Mouse (Mus musculus): ENCODE data around the gene Dscam.

Dscam gene

DNA sequence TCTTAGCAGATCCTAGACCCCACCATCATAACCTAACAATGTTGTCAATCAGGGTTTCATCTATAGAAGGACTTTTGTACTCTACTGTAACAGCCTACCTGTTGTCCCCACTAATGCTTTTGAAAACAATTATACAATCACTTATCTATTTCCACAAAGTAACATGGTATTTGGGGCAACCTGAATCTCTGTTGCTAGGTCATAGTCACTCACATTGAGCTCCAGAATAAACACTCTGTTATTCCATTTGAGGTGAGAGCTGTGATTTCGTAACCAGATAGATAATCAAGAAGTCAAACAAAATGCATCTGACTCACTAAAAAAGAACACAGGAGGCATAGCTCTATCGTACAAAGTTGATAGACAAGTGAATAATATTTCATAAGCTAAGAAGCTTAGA, 226.9 kb downstream of the Dscam start:
- DNase-seq (ENCODE audit: low spot score in 2 of 2), result no peak

DNA sequence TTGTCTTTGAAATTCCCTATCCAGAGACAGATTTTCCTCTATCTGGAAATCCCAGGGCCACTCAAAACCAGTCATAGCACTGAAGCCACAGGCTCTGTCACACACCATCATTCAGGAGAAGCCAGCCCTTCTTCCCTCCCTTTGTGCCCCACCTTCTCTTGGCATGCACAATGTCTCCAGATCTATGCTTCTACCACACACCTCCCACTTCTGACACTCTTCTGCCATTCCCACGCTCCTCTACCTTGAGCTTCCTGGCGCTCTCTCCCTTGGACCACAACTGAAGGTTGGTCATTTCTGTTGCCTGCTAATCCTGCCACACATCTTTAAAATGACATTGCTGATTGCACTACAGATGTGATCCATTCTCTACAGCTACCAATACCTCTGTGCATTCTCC, 235.8 kb downstream of the Dscam start:
- DNase-seq (ENCODE audit: low spot score in 2 of 2), result no peak

DNA sequence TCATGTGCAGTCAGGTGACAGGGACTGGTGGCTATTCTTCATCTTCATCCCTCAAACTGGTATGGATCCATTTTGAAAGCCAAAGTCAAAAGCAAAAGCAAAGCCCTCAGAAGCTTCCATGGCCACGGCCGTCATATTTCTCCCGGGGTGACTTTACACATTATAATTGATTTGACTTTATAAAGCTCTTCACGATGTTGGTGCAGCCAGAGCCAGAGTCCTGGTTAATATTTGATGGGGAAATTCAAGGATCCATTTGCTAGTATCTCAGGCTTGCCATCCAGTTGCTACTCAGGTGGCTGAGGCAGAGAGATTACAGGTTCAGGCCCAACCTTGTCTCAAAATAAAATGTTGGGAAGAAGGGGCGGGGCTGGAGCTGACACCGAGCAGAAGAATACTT, 238.3 kb downstream of the Dscam start:
- DNase-seq (ENCODE audit: low spot score in 2 of 2), result no peak

DNA sequence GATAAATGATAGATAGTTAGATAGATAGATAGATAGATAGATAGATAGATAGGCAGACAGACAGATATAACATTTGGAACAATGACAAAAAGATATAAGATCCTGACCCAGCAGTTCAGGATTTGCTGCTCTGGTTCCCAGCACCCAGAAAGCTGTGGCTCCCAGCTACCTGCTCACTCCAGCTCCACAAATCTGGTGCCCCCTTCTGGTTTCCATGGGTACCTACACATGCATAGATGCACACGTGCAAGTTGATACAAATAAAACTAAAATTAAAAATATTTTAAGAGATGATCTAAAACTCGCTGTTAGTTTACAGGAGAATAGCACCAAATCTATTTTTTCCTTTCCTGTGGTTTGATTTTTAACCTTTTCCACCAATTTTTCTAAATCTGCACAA, 238.8 kb downstream of the Dscam start:
- DNase-seq (ENCODE audit: low spot score in 2 of 2), result no peak

DNA sequence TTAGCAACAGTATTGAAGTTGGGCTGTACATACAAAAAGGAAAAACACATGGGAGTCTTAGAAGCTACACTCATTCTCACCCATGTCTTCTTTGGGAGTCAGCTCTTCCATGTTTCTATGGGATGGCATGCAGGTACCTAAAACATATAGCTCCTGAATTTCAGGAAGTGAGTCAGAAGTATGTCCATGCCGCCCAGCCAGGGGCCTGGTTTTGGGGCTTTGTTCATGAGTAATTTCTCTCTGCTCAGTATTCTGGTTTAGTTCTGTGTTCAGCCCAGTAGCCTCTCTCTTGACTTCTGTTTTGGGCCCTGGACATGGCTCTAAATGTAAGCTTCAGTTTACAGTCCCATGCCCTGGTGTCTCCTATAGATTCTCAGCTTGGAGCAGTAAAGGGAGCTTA, 242.5 kb downstream of the Dscam start:
- DNase-seq (ENCODE audit: low spot score in 2 of 2), result no peak

DNA sequence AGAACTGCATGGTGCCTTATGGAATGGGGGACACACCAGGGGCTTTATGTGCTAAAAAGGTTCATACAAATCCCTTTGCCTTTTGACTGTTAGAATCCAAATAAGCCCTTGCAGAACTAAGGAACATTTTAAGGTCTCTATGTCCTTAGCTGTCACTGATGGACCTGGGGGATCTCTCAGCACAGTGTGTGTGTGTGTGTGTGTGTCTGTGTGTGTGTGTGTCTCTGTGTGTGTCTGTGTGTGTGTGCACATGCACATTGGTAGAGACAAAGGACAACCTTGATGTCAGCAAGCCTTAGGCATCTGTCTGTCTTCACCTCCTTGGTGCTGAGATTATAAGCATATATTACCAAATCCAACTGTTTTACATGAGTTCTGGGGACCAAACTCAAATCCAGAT, 243.1 kb downstream of the Dscam start:
- DNase-seq (ENCODE audit: low spot score in 2 of 2), result no peak

DNA sequence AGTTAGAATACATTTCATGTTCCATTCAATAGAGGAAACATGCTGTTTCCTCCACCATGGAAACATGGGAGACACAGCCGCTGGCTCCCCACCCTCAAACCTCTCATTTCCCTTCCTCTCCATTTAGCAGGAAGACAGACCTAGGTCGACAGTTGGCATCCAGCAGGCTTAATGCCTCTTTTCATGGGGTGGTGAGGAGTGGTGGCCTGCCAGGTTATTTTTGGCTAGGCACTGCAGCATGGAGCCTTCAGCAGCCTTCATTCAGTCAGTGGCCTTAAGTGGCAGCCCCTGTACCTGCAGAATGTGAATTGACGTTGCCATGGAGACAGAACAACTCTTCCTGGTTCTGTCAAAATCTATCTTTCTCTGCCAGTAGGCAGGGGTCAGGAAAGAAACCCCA, 243.6 kb downstream of the Dscam start:
- peak in 1 of 2 experiments; percentile 54 for DNase-seq (ENCODE audit: low spot score in 2 of 2)

DNA sequence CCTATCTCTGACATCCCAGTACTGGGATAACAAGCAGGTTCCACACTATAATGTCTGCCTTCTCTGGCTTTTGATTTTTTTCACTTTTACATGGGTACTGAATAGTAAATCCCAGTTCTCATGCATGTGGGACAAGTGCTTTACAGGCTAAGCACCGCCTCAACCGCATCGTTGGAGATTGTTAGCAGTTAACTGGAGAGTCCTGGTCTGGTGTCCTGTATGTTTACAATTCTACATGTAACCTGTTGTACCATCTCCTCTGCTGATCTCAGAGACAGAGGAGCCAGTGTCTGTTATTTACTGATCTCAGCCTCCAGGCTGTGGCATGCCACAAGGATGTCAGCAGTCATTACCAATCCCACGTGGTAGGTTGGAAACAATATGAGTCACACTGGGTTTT, 246.6 kb downstream of the Dscam start:
- no peak for DNase-seq (ENCODE audit: low spot score in 2 of 2)

DNA sequence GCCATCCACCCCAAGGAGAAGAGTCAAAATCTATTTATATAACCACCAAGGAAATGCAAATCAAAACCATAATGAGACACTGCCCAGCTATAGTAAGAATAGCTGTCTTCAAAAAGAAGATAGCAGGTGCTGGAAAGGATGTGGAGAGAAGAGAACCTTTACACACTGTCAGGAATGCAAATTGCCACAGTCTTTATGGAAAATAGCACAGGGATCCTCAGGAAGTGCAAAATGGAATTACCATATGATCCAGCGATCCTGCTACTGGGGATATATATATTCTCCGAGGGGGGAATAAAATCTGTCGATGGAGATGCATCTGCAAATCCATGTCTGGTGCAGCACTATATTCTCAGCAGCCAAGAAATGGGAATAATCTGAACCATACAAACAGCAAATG, 256.1 kb downstream of the Dscam start:
- DNase-seq (ENCODE audit: low spot score in 2 of 2), result no peak

DNA sequence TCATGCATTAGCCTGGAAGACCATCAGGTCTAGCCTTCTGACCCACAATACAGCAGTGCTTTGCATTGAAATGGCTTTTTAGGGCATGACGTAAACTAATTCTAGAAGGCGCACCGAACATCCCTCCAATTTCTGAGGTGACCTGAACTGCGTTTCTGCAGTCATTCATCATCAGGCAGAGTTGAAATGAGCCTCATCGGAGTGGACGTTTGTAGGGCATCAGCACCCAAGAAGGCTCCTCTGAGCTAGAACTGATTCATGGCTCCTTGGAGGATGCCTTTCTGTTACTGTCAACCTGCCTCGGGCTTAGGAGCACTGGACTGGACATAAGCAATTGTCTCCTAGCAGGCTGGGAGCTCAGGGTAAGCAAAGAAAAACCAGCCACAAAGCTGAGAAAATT, 257.7 kb downstream of the Dscam start:
- DNase-seq (ENCODE audit: low spot score in 2 of 2), result no peak

DNA sequence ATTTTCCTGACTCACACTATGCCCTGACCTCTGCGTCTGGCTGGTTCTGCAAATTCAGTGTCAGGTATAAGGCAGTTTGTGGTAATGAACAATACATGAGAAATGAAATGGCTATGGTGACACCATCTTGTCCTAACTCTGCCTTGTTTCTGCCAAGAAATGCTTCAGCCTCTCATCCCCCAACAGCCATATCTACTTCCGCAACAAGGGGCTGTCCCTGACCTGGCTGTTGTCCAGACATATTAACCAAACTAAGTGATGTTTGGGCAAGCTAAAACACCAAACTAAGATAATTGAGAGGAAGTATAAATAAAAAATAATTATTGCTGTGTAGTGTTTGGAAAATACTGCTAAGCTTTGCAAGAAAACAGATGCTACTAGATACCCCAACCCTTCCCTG, 258.4 kb downstream of the Dscam start:
- no peak for DNase-seq (ENCODE audit: low spot score in 2 of 2)

DNA sequence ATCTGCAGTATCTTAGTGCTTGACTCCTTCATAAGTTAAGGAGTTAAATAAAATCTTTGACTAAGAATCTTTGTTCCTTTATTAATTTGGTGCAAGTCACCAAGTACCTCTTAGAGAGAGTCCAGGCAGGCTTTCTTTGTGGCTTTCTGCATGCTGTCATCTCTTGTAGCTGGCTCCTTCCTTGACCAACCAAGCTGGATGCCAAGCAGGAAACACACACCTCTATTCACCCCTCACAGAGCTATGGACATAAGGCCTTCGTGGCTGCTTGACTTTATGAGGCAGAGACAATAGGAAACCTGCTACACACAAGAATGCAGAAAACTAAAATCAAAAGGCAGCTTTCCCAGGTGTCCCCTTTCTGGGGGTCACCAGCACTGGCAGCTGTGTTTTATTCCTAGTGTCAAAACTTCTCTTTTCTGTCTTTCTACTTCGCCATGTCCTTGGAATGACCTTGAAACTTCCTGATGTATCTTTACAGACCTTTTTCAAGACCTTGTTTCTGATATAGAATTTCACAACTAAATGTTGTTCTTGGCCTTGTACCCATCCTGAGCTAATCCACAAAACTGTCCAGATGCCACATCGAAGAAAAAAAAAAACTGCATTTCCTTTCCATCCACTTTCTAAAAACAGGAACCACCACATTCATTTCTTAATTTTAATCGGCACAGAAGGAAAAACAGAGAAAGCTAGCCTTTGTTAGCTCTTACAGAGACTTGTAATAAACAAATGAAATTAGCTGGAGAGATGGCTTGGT, 260.0 kb downstream of the Dscam start:
- no peak for DNase-seq (ENCODE audit: low spot score in 2 of 2)

DNA sequence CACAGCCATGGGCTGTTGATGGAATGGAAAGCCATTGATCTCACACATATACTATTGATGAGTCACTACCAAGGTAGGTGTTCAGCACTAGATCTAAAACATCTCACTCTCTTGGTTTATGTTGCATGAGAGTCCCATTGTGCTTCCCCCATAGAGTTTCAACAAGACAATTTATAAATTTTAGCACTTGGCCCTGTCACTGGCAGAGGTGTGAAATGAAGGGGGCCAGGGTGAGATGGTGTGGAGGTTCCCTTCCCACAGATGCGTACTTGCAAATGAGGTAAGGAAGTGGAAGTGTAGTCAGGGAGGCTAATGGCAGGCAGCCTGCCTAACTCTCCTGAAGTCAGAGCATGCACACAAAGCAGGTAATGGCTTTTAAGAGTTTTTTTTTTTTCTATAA, 262.7 kb downstream of the Dscam start:
- no peak for DNase-seq (ENCODE audit: low spot score in 2 of 2)

DNA sequence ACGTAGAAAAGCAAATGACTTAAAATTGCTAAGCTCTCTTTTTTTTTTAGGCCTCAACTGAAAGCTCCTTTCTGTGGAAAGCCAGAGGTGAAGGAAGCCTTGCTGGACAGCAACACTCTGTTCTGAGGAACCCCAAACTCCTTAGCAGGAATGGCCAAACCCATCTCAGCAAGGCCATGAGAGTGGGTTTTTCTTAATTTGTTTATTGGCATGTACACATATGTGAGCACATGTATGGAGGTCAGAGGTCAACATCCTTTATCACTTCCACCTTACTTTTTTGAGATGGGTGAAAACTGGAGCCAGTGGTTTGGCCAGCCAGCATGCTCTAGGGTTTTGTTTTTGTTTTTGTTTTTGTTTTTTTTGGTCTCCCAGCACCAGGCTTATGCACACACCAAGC, 263.5 kb downstream of the Dscam start:
- DNase-seq (ENCODE audit: low spot score in 2 of 2), result no peak

DNA sequence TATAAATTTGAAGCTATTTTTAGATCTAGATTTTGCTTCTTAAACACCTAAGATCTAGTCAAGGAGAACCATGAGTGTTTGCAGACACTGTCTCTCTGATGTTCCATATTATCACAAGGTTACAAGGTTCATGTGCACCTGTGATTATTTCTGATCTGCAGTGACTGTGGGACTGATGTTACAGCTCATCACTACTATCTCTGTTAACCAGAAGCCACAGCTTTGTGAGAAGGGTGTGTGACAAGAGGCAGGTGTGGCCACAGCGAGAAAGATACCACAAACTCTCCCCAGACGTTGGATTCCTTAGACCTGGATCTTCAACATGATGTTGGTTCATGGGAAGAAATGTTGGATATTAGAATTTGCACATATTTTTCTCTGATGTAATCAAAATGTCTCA, 263.9 kb downstream of the Dscam start:
- no peak for DNase-seq (ENCODE audit: low spot score in 2 of 2)

DNA sequence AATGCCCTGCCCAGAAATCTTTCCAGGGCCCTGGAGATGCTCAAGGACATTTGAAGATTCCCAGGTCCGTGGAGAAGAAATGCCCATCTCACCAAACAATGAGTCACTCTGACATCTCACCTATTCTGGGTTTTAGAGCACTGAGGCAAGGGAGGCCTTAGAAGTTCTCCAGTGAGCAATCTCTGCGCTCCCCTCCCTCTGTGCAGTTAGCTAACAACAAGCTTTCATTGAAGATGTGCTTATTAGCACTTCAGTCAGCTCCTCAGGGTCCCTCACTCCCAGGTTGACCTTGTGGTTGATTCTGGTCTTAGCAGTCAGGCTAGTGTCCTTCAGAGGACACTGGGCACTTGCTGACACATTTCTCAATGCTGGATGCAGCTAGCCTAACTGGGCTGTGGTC, 265.8 kb downstream of the Dscam start:
- no peak for DNase-seq (ENCODE audit: low spot score in 2 of 2)

DNA sequence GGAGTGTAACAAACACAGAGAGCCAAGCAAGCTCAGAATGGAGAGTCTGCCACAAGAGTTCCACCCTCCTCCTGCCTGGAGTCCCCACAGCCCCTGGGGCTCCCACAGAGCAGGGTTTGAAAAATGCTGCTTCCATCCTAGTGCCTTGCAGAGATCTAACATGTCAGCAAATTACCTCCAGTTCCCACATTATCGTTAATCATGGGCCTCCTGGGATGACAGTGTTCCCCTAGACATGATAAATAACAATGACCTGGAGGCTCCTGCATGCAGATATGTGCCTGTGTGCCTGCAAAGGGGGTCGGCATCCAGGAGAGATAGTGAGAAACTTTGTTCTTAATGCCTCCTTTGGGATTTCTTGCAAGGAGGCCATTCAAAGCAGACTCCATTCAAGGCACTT, 266.2 kb downstream of the Dscam start:
- no peak for DNase-seq (ENCODE audit: low spot score in 2 of 2)

DNA sequence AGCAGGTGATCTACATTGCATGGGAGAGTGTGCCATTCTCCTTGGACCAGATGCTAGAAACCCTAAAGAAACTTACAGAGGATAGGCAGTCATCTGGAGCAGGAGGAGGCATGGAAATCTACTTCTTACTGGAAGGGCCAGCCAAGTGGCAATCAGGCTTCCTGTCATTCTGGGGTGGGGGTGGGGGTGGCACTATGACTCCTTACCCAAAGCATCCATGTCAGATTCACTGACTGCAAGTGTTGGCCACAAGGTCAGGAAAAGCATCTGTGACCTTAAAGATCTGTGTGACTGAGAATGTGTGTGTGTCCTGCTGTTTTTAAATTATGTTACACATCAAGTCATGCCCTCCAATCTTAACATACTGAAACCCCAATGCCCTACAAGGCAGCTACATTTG, 268.0 kb downstream of the Dscam start:
- DNase-seq (ENCODE audit: low spot score in 2 of 2), result no peak

DNA sequence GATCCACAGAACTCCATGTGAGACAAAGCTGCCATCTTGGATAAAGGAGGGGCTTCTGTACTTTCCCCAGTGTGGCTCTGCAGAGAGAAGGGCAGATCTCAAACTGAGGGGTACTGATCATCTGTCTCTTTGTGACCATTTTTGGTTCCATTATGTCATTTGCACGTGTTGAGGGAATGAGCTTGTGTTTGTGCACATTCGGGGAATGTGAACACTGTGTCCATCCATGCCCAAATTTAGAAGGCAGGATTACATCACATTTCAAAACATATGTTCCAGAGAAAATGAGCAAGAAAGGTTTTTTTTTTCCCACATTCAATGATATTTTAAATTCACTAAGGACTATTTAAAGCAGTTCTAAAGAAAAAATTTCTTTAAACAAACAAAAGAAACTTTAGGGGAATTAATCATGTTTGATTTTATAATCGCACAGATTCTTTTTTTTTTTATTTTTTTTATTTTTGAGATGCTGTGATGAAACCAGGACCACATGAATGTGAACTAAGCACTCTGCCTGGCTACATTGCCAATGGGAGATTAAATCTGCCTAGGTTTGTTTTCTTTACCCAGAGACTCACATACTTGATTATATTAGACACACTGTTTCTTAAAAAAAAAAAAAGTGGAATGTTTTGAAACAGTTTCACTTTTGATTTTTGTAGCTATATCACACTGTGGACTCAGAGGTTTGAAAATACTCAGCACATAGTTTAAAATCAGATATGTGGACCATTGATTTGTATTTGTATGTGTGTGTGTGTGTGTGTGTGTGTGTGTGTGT, 269.1 kb downstream of the Dscam start:
- no peak for DNase-seq (ENCODE audit: low spot score in 2 of 2)

DNA sequence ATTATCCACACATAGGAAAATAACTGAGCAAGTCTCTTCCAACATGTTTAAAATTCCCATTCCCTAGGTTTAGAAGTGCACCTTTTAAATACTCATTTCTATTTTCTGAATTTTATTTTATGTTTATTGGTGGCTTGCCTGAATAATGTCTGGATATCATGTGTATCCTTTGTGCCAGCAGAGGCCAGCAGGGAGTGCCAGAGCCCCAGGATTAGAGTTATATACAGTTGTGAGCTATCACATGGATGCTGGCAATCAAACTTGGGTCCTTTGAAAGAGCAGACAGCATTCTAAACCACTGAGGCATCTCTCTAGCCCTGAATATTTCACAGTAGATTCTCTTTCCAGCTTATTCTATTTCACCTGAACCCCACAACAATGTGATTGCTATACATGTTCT, 271.2 kb downstream of the Dscam start:
- DNase-seq (ENCODE audit: low spot score in 2 of 2), result no peak

DNA sequence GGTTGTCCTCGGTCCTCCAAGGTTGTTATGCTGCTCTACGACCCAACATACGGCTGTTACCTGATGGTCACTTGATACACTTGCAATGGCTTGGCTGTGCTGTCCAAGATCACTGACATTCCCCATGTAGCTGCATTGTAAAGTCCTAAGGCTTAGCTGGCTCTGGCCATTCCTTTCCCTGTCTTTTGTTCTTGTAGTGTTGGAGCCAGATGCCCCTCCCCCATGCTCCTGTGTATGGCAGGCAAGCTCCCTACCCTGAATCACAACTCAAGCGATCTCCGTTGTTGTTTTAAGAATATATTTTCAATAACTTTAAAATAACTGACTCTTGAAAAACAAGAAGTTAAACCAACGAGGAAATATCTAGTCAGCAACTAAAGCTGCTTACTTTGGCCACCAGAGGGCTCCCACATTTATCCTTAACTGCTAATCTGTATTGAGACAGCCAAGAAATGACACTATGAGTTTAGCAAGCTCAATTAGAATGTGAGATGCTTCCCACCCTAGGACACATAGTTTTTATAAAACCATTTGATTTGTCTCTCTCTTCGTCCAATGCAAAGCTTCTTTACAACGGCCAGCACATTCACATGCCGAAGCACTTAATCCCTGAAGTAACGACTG, 273.9 kb downstream of the Dscam start:
- peak; percentile 29 to 47 for DNase-seq (ENCODE audit: low spot score in 2 of 2)

DNA sequence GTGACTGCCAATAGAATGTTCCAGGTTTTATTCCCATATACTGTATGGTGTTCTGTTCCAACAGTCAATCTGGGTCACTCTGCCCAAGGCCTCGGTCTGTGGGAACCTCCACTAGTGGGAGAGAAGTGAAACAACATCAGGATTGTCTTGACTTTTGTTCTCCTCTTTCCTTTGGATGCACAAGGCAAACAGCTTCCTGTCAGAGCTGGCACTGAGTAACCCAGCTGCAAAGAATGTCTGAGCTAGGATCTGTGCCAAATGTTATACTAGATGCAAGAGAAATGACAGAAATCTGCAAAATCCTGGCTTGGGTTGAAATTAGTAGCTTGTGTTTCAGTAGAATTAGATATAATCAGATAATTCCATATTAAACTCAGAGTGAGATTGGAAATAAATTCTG, 282.5 kb downstream of the Dscam start:
- DNase-seq (ENCODE audit: low spot score in 2 of 2), result no peak

DNA sequence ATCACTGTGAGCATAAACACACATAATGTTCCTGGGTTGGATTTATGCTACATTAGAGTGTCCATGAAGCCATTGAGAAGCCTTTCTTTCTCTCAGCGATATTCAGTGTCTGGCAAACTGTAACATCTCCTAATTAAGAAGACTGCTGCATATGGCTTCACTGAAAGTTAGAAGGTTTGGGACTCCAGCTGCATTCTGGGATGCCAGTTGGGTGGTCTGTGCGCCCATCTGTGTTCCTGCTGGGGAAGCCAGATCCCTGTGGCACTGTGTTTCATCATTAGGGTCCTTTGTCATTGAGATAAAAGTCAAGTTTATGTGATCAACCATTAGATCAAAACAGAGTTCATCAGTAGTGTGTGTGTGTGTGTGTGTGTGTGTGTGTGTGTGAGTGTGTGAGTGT, 284.7 kb downstream of the Dscam start:
- DNase-seq (ENCODE audit: low spot score in 2 of 2), result no peak

Measured in cerebellum, postnatal 4 days (tissue).